Mouse (Mus musculus): ENCODE results near the gene Mgat2.
"Not testable (repeated sequence)": the region's sequence is repeated elsewhere in the genome, so short reads cannot be mapped to it uniquely, and the experiment has no call there.

DNA sequence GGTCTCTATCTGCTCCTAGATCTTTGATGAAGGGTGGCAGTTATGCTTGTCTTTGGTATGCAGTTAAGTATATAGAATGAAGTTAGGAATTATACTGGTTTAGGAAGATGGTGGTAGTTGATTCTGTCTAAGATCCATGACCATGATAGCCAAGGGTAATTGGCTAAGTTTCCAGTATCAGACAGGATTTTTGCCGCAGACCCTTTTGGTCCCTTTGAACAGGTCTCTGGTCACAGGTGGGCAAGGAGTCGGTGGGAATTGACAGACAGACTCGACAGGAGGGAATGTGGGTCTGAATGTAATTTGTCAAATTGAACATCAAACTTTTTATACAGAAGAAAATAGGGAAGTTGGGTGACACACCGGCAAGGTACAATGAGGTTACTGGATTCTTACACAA lies 20.4 kb upstream of the Mgat2 start:
- not testable (repeated sequence) for TF ChIP-seq CTCF, EP300 (IDR thresholded peaks at IDR 0.05)
